Mouse (Mus musculus) embryonic fibroblast, embryonic 13.5 days (primary cell): ENCODE results near the gene Abcc2.

Source experiments
- CTCF ChIP-seq: IDR thresholded peaks from 2 replicates; pipeline ENCODE4 v1.5.1; 2011; ENCODE audit warnings: mild to moderate bottlenecking, control low read depth, low read length, moderate library complexity, borderline replicate concordance; ENCODE audit not compliant: insufficient read depth
- POLR2A ChIP-seq: IDR thresholded peaks from 2 replicates; pipeline ENCODE4 v1.6.1; 2011; ENCODE audit warnings: low read depth, mild to moderate bottlenecking, control low read depth, low read length, moderate library complexity

- TF ChIP-seq CTCF = no peak
- no peak for TF ChIP-seq POLR2A
Measured at GRCm38 (mm10) chr19:43772311-43772710, 9.7 kb upstream of the Abcc2 start.
